Mouse (Mus musculus): ENCODE results near the gene Nudcd3.

- TF ChIP-seq GATA1 (IDR thresholded peaks at IDR 0.05; ENCODE audit: borderline replicate concordance, low read length) (no peak; the same call in 2 of the 3 replicates), FLI1 (IDR thresholded peaks at IDR 0.05; ENCODE audit: low read length) (no peak)
These were observed 15.8 kb downstream of the Nudcd3 start for GRCm38 (mm10) chr11:6184202-6184935.

Data from megakaryocyte, embryonic 14.5 days (primary cell).